Comparison of ENCODE assay signal across 11 mouse cellular contexts in the genomic region with DNA sequence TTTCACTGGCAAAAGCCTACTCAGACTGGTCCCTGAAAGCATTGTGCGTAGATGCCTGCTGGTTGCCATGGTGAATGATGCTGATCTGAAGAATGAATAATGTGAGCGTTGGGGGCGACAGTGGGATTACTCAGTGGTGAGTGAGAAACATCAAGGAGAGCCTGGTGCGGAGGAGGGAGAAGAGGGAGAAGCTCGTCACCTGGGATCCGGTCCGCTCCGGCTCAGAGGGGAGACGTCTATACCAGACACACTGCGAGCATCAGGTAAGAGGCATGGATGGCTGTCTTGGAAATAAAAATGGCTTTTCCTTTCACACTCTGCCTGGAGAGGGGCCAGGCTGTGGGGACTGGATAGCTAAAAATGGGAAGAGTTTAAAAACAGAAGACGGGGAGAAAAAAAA. TPM values are rescaled to one million over a fixed set of nuclear protein-coding genes. Genes with fewer than 3 reads are reported as not detected.
DNase-seq lines count a peak whose midpoint lies in the region; ATAC-seq lines count a peak whose summit lies in the region.
"Had no signal": no experiment of that assay in that cellular context is flagged by ENCODE, and none has a peak within 500 bp of the region (broad histone marks: within the 10 kb centered on the region; RNA-seq: fewer than 3 reads in every experiment).

Gene Fndc9, plus strand, starts transcription at position 198 of the 400 bp plus-strand sequence.

- no peaks in the 10 kb centered on the region for H3K9me3 ChIP-seq in hindbrain, embryonic 16.5 days (ENCODE audit: control insufficient read depth, low read length)
- H3K9me3 ChIP-seq in midbrain, embryonic 12.5 days: no peaks in the 10 kb centered on the region
- H3K9me3 ChIP-seq: heart, embryonic 13.5 days had no signal

- ATAC-seq in hindbrain, embryonic 16.5 days: peak; percentile 65
- peak; percentile 80 for ATAC-seq in midbrain, embryonic 12.5 days (ENCODE audit: low FRiP score, low read depth)
- no peak for ATAC-seq in megakaryocyte progenitor cell, adult 5-6 weeks (replicated peaks; ENCODE audit: poor library complexity)
- ATAC-seq in megakaryocyte-erythroid progenitor cell, adult 5-6 weeks (replicated peaks; ENCODE audit: low FRiP score, low TSS enrichment, poor library complexity, severe bottlenecking): no peak
- no peak for ATAC-seq in erythroblast, adult 5-6 weeks (replicated peaks; ENCODE audit: low FRiP score, poor library complexity, severe bottlenecking)

- H3K4me1 ChIP-seq in hindbrain, embryonic 16.5 days (ENCODE audit: control insufficient read depth, insufficient read depth, low read depth, low read length): peaks cover 11% of the 10 kb centered on the region
- peaks cover 16% of the 10 kb centered on the region for H3K4me1 ChIP-seq in midbrain, embryonic 12.5 days

- no peak within 1 kb of the TSS for H3K4me3 ChIP-seq in hindbrain, embryonic 16.5 days (ENCODE audit: low read length)
- 0 out of 2 replicates have a peak within 1 kb of the TSS, but pooled peaks have one; percentile 7 for H3K4me3 ChIP-seq in midbrain, embryonic 12.5 days
- H3K4me3 ChIP-seq: heart, embryonic 13.5 days had no signal

- peak within 1 kb of the TSS; percentile 23 for H3K9ac ChIP-seq in hindbrain, embryonic 16.5 days (ENCODE audit: low read depth, low read length)
- peak within 1 kb of the TSS; percentile 28; the same call in 1 of the 2 replicates for H3K9ac ChIP-seq in midbrain, embryonic 12.5 days (replicated peaks)
- H3K9ac ChIP-seq: heart, embryonic 13.5 days; liver, embryonic 14.5 days had no signal

- H3K27me3 ChIP-seq in hindbrain, embryonic 16.5 days (replicated peaks; ENCODE audit: control insufficient read depth, insufficient read depth, low read length): no peaks in the 10 kb centered on the region
- no peaks in the 10 kb centered on the region for H3K27me3 ChIP-seq in midbrain, embryonic 12.5 days
- H3K27me3 ChIP-seq: heart, embryonic 13.5 days had no signal

- H3K4me2 ChIP-seq in hindbrain, embryonic 16.5 days (ENCODE audit: low read length): peak within 1 kb of the TSS; percentile 29; the same call in 1 of the 2 replicates
- H3K4me2 ChIP-seq in midbrain, embryonic 12.5 days (replicated peaks): peak within 1 kb of the TSS; percentile 37
- H3K4me2 ChIP-seq: heart, embryonic 13.5 days had no signal

- peaks cover 33% of the 10 kb centered on the region for H3K36me3 ChIP-seq in hindbrain, embryonic 16.5 days (ENCODE audit: control insufficient read depth, insufficient read depth, low read length)
- H3K36me3 ChIP-seq in midbrain, embryonic 12.5 days: peaks cover 45% of the 10 kb centered on the region
- H3K36me3 ChIP-seq: heart, embryonic 13.5 days had no signal

- DNase-seq in layer of hippocampus, adult 11-12 months (ENCODE audit: low spot score): peak; percentile 75
- no peak for DNase-seq in layer of hippocampus, postnatal 25 days (ENCODE audit: extremely low spot score in 1 of 2, low spot score in 1 of 2)
- DNase-seq in right cerebral cortex, postnatal 25 days: peak; percentile 82

- H3K27ac ChIP-seq in hindbrain, embryonic 16.5 days (ENCODE audit: low read depth, low read length): peak within 1 kb of the TSS; percentile 70
- H3K27ac ChIP-seq in midbrain, embryonic 12.5 days (replicated peaks): peak within 1 kb of the TSS; percentile 68
- H3K27ac ChIP-seq: heart, embryonic 13.5 days; liver, embryonic 14.5 days had no signal

- 18% methylated on average over 11 of the region's 11 CpGs for WGBS in hindbrain, embryonic 16.5 days
- 20% methylated on average over 11 of the region's 11 CpGs for WGBS in midbrain, embryonic 12.5 days

RNA-seq across cellular contexts. Expression of gene Fndc9, which starts in this region (rescaled TPM):
- total RNA-seq in layer of hippocampus, postnatal 25 days (2021): under 1 TPM; 0.71 to 0.77 TPM
- 2.7 and 3.8 TPM in 2 replicates for polyA plus RNA-seq in hindbrain, embryonic 16.5 days (2015; fragmentation: Nextera tagmentation; extraction: Ambion mirVana)
- polyA plus RNA-seq in midbrain, embryonic 12.5 days (2016; fragmentation: Nextera tagmentation; extraction: Ambion mirVana): 2.2 and 2.3 TPM in 2 replicates
- not detected in 2 replicates for total RNA-seq in megakaryocyte progenitor cell, adult 5-6 weeks (2015)
- not detected in 2 replicates for total RNA-seq in megakaryocyte progenitor cell, adult 5-6 weeks (2017)
- total RNA-seq in megakaryocyte-erythroid progenitor cell, adult 5-6 weeks (2014; fragmentation: Nextera tagmentation): not detected in 2 replicates
- not detected in 2 replicates for total RNA-seq in megakaryocyte-erythroid progenitor cell, adult 5-6 weeks (2017)
- total RNA-seq in erythroblast, adult 5-6 weeks (2015; ENCODE audit: low replicate concordance): not detected in 2 replicates
- total RNA-seq in erythroblast, adult 5-6 weeks (2017; ENCODE audit: low replicate concordance): not detected in 2 replicates
- polyA plus RNA-seq: kidney, embryonic 14.5 days; liver, embryonic 14.5 days had no signal

Comparison
In these comparisons a context has a peak if more than half of its experiments do, and no peak if none do; other contexts are left out.
1. DNase-seq: peak in layer of hippocampus, adult 11-12 months (single experiment) and right cerebral cortex, postnatal 25 days (single experiment); none in layer of hippocampus, postnatal 25 days (0 of 2).
2. ATAC-seq: peak in hindbrain, embryonic 16.5 days (single experiment) and midbrain, embryonic 12.5 days (single experiment); none in megakaryocyte progenitor cell, adult 5-6 weeks (single experiment), megakaryocyte-erythroid progenitor cell, adult 5-6 weeks (single experiment) and erythroblast, adult 5-6 weeks (single experiment).